Mouse (Mus musculus): Measurements from ENCODE around the gene Nat8f4.
"Not testable (repeated sequence)": the region's sequence is repeated elsewhere in the genome, so short reads cannot be mapped to it uniquely, and the experiment has no call there.

The Nat8f4 gene

DNA sequence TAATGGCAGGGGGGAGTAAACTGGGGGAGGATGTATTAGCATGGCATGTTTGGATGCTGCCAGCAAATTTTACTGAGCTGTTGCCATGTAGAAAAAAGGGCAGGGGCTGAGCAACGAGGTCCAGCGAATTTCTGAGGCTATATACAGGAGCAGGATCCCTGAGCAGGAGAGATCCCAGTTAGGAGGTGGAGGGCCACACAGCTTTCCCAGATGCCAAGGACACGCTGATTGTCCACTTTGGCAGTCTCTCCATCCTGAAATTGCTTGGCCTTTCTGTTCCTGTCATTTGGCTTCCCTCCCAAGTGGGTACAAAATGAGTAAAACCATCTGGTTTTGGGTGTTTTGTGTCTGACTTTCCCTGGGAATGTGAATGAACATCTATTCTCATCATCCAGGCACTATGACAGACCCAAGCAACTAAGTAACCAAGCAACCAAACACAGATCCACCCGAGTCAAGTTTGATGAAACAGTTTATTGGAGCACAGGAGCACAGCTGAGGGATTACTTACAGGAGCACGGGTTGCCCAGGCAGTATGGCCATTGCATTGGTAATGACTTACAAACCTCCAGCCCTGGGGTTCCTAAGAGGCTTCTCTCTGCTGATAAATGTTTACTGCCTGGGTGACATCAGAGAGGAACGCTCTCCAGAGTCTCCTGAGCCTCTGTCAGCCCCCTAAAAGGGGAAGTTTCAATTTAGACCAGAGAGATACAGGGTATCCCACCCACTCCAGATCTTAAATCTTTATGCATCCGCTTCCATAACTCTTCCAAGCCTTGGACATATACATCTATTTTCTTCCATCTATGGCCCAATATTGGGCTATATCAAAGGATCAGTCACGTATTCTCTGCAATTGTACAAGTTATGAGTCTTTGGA, 5.8 kb downstream of the Nat8f4 start:
- DNase-seq = not testable (repeated sequence)

DNA sequence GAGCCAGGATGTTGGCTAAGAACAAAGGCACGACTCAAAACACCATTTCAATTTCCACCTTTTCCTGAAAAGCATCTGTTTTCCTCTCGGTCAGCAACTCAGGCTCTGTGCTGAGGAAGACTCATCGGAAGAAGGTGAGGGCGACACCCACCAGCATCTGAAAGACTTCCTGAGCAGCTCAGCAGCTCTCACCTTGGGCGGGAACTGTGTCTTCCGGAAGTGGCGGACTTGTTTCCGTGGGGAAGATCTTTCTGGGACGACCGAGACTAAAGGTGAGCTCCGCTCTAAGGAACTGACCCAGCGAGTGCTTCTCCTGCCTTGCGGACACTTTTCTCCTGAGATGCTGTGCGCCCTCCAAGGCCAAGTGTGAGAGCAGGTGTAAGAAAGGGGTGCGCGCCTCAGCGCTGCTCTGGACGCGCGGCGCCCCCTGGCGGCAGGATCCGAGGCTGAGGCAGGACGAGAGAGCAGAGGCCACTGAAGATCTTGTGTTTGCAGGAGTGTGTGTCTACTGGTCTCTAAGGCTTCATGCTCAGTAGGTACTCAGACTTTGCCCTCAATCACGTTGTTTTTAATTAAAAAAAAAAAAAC, 9.5 kb downstream of the Nat8f4 start:
- DNase-seq = not testable (repeated sequence)

DNA sequence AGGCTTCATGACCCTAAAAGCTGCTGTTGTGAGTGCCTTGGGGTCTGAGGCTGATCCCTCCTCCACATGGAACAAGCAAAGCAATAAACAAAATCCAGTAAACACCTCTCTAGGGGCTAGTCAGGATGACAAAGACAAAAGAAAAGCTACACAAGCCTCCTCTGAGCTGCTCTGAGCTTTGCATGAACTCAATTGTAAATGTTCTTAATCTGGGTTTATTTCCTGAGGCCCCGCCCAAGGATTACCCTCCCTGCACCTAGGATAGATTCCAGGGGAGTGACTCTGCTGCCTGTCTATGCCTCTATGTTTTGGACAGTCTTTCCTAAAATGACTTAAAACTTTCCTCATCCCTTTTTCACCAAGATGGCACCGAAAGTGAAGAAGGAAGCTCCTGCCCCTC, 15.7 kb downstream of the Nat8f4 start:
- DNase-seq = no peak

DNA sequence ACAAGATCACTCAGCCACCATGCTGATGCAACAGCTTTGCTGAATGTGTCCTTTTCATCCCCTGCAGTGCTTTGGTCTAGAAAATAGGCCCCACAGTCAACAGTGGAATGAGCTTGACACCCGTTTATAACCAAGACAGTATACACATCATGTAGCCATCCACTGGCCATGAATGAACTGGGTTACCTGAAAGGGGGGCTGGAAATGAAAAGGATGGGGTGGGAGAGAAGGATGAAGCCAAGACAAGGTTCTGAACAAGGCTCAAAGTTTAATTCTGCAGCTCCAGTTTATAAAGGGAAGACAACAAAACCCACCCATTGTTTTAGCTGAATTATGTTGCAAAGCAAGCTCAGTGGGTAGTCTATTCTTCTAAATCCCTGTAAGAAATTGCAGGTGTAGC, 20.4 kb downstream of the Nat8f4 start:
- DNase-seq = no peak

DNA sequence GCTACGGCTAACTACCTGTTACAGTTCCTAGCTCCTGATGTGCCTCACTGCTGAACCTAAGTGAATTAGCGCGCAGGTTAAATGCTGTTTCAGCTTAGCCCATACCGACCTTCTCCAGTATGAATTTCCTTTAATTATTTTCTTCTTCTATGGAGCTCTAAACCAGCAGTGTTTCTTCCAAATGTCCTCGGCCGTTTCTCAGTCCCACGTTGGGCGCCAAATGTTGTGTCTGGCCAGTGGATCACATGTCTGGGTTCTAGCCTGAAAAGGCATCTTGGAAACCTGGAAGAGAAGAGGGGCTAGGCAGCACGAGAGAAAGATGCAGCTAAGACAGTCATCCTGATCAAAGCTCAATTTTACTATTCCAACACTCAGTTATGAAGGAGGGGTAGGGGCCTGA, 21.4 kb downstream of the Nat8f4 start:
- not testable (repeated sequence) for DNase-seq

DNA sequence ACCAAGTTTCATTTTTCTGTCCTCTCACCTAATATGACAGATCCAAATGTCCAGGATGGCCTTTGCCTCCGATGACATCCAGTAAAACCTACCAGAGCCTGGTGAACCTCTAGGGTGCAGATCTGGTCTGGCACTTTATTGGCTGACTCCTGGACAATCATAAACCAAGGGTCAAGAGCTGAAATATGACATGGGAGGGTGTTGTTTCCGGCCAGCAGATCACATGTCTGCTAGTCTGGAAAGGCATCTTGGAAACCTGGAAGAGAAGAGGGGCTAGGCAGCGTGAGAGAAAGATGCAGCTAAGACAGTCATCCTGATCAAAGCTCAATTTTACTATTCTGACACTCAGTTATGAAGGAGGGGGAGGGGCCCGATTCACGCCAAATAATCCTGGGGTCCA, 35.7 kb downstream of the Nat8f4 start, which contains the start of gene Nat8f2:
Gene Nat8f2, minus strand, starts transcription at position 153 of the 400 bp plus-strand sequence.
- DNase-seq = not testable (repeated sequence)

DNA sequence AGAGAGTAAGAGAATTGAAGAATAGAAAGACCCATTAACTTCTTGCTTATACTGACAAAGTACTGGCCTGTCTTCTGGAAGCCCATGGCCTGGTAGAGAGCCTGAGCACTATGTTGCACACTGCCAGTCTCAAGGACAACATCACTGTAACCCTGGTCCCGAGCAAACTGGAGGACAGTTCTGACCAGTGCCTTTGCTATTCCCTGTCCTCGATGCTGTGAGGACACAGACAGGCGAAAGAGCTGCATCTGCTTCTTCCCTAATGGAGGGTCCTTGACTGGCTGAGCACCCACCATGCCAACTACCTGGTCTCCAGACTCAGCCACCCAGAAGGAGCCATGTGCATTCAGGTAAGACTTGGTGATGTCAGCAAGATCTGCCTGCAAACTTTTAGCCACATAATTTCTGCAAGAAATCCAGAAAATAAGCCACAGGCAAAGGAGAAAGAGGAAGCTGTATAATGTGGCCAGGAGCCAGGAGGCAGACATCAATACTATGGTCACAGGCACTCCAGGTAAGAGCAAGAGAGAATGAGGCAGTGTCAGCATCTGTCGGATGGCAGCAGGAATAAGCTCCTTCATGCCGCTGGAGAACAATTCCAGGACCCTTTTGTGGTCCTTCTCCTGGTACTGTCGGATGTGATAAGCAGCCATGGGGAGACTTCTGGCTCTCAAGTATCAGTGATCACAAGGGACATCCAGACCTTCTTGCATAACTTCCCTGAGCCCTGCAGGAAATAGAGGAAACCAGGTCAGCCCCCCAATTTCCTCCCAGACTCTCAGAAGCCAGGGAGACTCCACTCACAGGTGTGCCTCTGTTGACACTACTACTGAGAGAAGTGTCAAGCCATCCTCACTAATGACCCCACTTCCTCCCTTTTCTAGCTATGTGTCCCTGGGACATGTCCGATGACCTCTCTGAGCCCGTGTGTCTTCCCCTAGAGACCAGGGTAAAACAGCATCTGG, 36.7 kb downstream of the Nat8f4 start:
- DNase-seq = no peak

DNA sequence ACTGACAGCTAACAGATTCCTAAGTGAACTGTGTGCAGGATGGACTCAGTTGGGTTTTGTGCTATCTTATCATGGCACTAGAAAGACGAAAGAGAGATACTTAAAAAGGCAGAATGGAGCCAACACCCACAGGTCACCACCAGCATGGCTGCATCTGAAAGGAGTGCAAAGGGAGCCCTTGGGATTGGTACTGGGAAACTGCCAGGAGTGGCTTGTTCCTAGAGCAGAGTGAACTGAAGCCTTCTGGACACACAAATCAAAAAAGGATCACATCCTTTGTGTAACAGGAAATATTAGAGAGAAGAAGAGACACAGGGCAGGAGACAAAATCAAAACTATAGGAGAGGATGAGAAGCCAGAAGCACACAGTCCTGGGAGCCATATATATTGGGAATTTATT, 37.7 kb downstream of the Nat8f4 start:
- DNase-seq = not testable (repeated sequence)

DNA sequence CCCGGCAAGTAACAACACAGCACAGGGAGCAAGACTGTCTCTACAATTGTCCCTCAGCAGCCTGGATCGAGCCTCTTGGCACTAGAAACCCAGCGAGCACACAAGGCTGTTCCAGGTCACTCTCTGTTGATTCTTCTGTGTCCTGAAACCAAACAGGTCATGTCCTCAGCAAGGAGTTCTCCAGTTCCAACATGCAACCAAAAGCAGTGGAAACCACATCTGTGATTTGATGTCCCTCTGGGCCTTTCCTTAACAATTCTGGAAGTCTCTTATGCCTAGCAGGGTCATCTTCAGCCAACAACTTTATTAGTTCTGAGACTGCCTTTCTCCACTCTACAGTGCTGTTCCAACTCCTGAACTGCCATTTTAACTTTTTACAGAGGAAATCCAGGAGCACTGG, 38.5 kb downstream of the Nat8f4 start:
- not testable (repeated sequence) for DNase-seq

DNA sequence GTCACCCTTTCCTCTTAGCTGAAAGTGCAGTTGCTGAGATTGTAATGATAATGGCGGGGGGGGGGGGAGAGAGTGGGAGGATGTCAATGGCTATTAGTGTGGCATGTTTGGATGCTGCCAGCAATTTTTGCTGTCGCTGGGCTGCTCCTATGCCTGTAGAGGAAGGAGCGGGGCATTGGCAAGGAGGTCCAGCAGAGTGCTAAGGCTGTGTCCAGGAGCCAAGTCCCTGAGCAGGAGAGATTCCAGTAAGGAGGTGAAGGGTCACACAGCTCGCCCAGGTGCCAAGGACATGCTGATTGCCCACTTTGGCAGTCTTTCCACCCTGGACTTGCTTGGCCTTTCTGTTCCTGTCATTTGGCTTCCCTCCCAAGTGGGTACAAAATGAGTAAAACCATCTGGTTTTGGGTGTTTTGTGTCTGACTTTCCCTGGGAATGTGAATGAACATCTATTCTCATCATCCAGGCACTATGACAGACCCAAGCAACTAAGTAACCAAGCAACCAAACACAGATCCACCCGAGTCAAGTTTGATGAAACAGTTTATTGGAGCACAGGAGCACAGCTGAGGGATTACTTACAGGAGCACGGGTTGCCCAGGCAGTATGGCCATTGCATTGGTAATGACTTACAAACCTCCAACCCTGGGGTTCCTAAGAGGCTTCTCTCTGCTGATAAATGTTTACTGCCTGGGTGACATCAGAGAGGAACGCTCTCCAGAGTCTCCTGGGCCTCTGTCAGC, 39.6 kb downstream of the Nat8f4 start:
- DNase-seq = not testable (repeated sequence)

DNA sequence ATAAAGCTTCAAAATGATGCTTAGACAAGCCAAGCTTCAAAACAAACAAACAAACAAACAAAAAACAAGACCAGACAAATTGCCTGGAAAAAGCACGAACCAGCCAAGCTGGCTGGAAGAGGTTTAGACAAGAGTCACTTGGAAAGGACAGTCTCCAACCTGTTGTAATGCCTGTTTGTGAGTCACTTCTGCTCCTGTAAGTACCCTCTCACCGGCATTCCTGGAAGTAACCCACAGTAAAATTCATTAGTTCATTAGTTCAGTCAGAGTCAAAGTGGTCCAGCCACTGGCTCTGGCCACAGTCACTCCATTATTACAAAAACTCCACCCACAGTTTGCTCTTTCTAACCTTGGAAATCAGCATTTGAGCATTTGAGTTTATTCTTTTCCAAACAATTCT, 40.8 kb downstream of the Nat8f4 start:
- no peak for DNase-seq

DNA sequence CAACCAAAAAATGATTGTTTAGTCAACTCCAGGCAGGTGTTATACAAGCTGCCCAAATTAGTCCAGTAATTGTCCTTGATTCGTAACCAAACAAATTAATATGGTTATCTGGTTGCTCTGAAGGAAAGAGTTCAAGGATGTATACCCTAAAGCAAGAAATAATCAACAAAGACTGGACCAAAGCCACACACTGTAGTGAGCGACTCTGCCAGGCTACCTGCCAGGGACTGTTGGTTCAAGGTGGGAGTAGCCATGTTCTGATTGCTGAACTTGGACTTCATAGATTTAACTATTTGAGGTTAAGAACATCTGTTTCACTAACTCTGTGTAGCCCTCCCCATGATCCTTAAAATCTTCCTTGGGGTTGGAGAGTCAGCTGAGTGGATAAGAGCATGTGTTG, 41.5 kb downstream of the Nat8f4 start:
- DNase-seq = no peak

DNA sequence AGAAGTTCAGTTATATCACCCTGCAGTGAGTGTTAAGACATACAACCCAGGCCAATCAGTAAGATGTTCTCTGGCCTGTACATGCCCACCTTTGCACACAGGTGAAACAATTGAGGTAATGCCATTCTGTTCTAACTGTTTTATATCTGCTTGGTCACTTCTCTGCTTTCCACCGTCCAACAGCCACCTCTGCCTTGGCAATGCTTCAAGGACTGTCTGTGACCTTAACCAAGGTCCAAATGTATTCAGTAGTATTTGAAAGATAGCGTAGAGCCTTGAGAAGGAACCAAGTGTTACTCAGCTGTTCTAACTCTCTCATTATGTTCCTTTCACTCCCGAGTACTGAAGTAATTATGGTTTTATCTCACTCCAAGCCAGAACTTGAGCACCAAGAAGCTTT, 42.1 kb downstream of the Nat8f4 start:
- no peak for DNase-seq

DNA sequence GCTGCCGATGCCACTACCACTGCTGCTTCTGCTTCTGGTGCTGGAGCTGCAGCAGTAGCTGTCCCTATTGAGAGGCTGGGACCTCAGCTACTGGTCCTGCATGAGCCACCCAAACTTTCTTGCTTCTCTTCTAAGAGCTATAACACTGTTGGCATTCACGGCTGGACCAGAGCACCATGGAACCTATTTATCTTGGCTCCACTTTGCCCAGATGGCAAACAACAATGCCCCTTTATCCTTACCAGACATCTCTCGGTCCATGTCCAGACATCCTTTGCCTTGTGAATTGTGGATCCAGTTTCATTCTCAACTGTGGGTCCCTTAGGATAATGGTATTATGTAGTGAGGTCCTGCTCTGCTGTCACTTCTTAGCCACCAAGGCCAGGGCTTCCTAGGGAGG, 43.4 kb downstream of the Nat8f4 start:
- DNase-seq = no peak

DNA sequence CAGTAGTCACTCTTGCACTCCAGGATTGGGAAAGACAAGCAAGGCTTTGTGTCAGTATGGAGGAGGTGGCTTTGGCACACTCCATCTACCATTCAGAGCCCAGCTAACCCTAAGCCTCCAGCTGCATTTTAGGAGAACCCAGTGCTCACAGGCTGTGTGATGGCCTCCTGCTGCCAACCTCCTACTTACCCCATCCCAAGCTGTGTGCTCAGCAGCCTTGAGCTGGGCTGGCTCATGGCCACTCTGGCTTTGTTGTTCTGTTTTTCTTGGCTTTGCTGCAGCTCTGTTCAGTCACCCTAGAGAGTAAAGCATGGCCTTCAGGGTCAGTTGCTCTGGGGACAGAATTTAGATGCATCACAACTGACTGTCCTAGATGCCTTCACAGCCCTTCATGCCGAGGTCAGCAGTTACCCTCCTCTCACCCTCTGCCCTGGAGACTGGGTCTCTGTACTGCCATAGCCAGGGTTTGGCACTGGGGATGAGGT, 48.4 kb downstream of the Nat8f4 start:
- peak; percentile 81 for DNase-seq

DNA sequence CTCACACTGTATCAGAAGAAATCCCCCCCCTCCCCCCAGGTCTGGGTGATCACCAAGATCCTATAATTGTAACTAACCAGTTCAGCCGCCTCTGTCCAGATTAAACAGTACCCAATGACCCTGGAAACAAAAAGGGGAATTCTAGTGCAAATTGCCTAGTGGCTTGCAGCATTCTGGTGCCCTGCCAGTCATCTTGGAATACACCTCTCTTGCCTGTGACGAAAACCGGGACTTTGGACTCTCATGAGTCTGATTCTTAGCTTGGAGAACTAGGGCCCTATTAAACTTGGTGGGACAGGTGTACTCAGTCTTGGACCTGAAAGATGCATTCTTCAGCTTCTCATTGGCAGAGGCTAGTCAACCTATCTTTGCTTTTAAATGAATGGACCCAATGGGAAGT, 51.2 kb downstream of the Nat8f4 start:
- no peak for DNase-seq

DNA sequence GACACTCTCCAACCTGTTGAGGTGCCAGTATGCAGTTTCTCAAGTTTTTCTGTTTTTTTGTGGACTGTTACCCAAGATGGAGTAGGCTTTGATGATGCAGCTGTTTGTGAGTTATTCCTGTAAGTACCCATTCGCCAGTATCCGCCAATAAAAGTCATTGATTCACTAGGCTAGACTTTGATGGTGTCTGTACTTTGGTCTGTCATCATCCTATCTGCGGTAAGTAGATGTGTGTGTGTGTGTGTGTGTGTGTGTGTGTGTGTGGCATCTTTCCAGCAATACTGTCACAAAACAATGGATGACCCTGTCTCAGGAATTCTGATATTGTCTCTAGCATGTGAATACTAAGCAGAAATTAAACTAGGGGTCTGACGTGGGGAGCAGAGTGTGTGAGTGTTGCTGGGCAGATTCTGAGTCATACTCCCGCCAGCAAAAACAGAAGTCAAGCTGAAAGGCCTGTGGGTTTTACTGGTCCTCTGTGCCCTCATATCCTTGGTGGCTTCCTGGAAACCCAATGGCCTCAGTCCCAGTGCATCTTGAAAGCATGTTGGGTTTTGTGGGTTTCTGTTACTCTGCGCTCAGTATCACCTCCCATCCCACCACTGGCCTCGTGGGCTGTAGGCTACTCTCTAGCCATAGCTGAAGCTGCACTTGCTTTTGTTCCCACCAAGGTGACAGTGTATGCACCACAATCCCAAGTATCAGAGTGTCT, 53.5 kb downstream of the Nat8f4 start:
- DNase-seq = no peak

DNA sequence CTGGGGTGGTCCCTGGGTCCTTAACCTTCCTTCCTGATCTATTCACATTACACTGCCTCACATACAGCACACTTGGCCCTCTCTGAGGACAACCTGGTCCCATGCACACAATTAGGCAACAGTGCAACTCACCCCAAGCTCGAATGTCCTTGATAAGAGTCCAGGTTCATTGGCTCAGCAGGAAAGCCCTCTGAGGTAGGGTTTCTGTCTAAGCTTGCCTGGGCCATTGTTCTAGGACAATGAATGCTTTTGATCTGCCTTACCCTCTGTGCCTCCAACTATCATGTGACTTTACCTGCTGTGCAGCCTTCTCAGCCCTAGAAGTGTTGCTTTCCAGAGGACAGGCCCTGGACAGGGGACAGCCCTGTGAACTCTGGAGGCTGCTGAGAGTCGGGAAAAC, 55.4 kb downstream of the Nat8f4 start:
- no peak for DNase-seq
